Mouse (Mus musculus) adrenal gland (tissue): ENCODE data around the gene AL607142.1.

Source experiments
- intact Hi-C: fragments of 180-260 bp; cut with DNase I; formaldehyde crosslinking; loops from one replicate; pipeline ENCODE4 v1.15.1; 2025
- long read RNA-seq, 2 experiments: library from polyadenylated mRNA; unstranded; transcript quantifications; one replicate each; pipeline ENCODE4 v2.0.0; 2020; ENCODE audit warnings: borderline replicate concordance in 1 of 2; ENCODE audit not compliant: insufficient replicate concordance in 1 of 2

AL607142.1 gene
- long read RNA-seq, experiment 1 = 0 reads
- long read RNA-seq, experiment 2 = 0 reads

- intact Hi-C loops = no loop called here
Measured at GRCm38 (mm10) chr4:120064696-120065095, at the start of gene AL607142.1. AL607142.1 (plus strand) TSS chr4:120064996.

GRCm38 (mm10) chr4:120018426-120018825 is 46.4 kb upstream of the AL607142.1 start:
- intact Hi-C loops = no loop called here

GRCm38 (mm10) chr4:120022392-120022791 is 42.4 kb upstream of the AL607142.1 start:
- intact Hi-C loops = no loop called here

GRCm38 (mm10) chr4:120023221-120023840 is 41.5 kb upstream of the AL607142.1 start:
- intact Hi-C loops = no loop called here

GRCm38 (mm10) chr4:120024071-120024470 is 40.7 kb upstream of the AL607142.1 start:
- intact Hi-C loops = no loop called here

GRCm38 (mm10) chr4:120027671-120028070 is 37.1 kb upstream of the AL607142.1 start:
- intact Hi-C loops = no loop called here

GRCm38 (mm10) chr4:120029937-120030336 is 34.9 kb upstream of the AL607142.1 start:
- intact Hi-C loops = no loop called here

- intact Hi-C loops = no loop called here
Measured at GRCm38 (mm10) chr4:120032320-120032983, 32.3 kb upstream of the AL607142.1 start.

- intact Hi-C loops = no loop called here
Measured at GRCm38 (mm10) chr4:120032984-120033355, 31.8 kb upstream of the AL607142.1 start.

- intact Hi-C loops = no loop called here
Measured at GRCm38 (mm10) chr4:120036294-120036693, 28.5 kb upstream of the AL607142.1 start.

- intact Hi-C loops = no loop called here
Measured at GRCm38 (mm10) chr4:120037007-120037406, 27.8 kb upstream of the AL607142.1 start.

- intact Hi-C loops = no loop called here
Measured at GRCm38 (mm10) chr4:120041520-120041919, 23.3 kb upstream of the AL607142.1 start.

- intact Hi-C loops = no loop called here
Measured at GRCm38 (mm10) chr4:120042480-120042879, 22.3 kb upstream of the AL607142.1 start.

- intact Hi-C loops = no loop called here
Measured at GRCm38 (mm10) chr4:120044612-120045011, 20.2 kb upstream of the AL607142.1 start.

GRCm38 (mm10) chr4:120045131-120045537 is 19.7 kb upstream of the AL607142.1 start:
- intact Hi-C loops = no loop called here

GRCm38 (mm10) chr4:120045871-120046270 is 18.9 kb upstream of the AL607142.1 start:
- intact Hi-C loops = no loop called here

- intact Hi-C loops = no loop called here
Measured at GRCm38 (mm10) chr4:120047060-120047459, 17.7 kb upstream of the AL607142.1 start.

- intact Hi-C loops = no loop called here
Measured at GRCm38 (mm10) chr4:120048274-120048673, 16.5 kb upstream of the AL607142.1 start.

GRCm38 (mm10) chr4:120049857-120050256 is 14.9 kb upstream of the AL607142.1 start:
- intact Hi-C loops = no loop called here

- intact Hi-C loops = no loop called here
Measured at GRCm38 (mm10) chr4:120052481-120052880, 12.3 kb upstream of the AL607142.1 start.

GRCm38 (mm10) chr4:120053026-120054005 is 11.5 kb upstream of the AL607142.1 start:
- intact Hi-C loops = no loop called here

- intact Hi-C loops = no loop called here
Measured at GRCm38 (mm10) chr4:120054145-120054544, 10.7 kb upstream of the AL607142.1 start.
